Mouse (Mus musculus): ENCODE results near the gene Cacnb4. TPM values are rescaled to one million over a fixed set of nuclear protein-coding genes. Genes with fewer than 3 reads are reported as not detected.

The Cacnb4 gene
- polyA plus RNA-seq, 1 experiment, result 0.06 TPM

- 58% methylated on average over 7 of the region's 7 CpGs for WGBS
- TF ChIP-seq POLR2A (IDR thresholded peaks at IDR 0.05; ENCODE audit: low read depth, low read length), result no peak
- TF ChIP-seq CTCF (IDR thresholded peaks at IDR 0.05; ENCODE audit: extremely low read depth, insufficient read depth, insufficient read length, insufficient replicate concordance), result no peak
Measured at GRCm38 (mm10) chr2:52386037-52386436, 290.6 kb downstream of the Cacnb4 start.

GRCm38 (mm10) chr2:52378848-52379261 is 297.8 kb downstream of the Cacnb4 start:
- peak in 1 of 2 experiments; percentile 14 for DNase-seq (ENCODE audit: low read depth in 1 of 2, low spot score in 2 of 2)
- WGBS, result 42% methylated on average over 10 of the region's 10 CpGs
- Histone ChIP-seq H3K4me1 (ENCODE audit: control insufficient read depth, insufficient read depth, insufficient read length) (no peaks in the 10 kb centered on the region), H3K4me3 (ENCODE audit: extremely low read depth, insufficient read depth, insufficient read length) (no peak overlapping the region), H3K27me3 (ENCODE audit: control insufficient read depth, insufficient read depth, low read length) (no peaks in the 10 kb centered on the region), H3K36me3 (ENCODE audit: control insufficient read depth, insufficient read depth, low read length) (no peaks in the 10 kb centered on the region), H3K27ac (ENCODE audit: insufficient read depth, low read length) (no peak overlapping the region)
- TF ChIP-seq POLR2A (IDR thresholded peaks at IDR 0.05; ENCODE audit: low read depth, low read length) (no peak), CTCF (IDR thresholded peaks at IDR 0.05; ENCODE audit: extremely low read depth, insufficient read depth, insufficient read length, insufficient replicate concordance) (no peak)

More at GRCm38 (mm10) chr2:52386037-52386436, 290.6 kb downstream of the Cacnb4 start:
- H3K4me1 ChIP-seq (ENCODE audit: control insufficient read depth, insufficient read depth, insufficient read length), result no peaks in the 10 kb centered on the region
- DNase-seq (ENCODE audit: low read depth in 1 of 2, low spot score in 2 of 2), result no peak
- H3K27me3 ChIP-seq (ENCODE audit: control insufficient read depth, insufficient read depth, low read length), result no peaks in the 10 kb centered on the region
- H3K36me3 ChIP-seq (ENCODE audit: control insufficient read depth, insufficient read depth, low read length), result no peaks in the 10 kb centered on the region
- no peak overlapping the region for H3K4me3 ChIP-seq (ENCODE audit: extremely low read depth, insufficient read depth, insufficient read length)
- H3K27ac ChIP-seq (ENCODE audit: insufficient read depth, low read length), result no peak overlapping the region

- no peak for DNase-seq (ENCODE audit: low read depth in 1 of 2, low spot score in 2 of 2)
- TF ChIP-seq CTCF (IDR thresholded peaks at IDR 0.05; ENCODE audit: extremely low read depth, insufficient read depth, insufficient read length, insufficient replicate concordance) (no peak), POLR2A (IDR thresholded peaks at IDR 0.05; ENCODE audit: low read depth, low read length) (no peak)
- no peak within 1 kb of the TSS for H3K4me3 ChIP-seq (ENCODE audit: extremely low read depth, insufficient read depth, insufficient read length)
- H3K27me3 ChIP-seq (ENCODE audit: control insufficient read depth, insufficient read depth, low read length), result no peaks in the 10 kb centered on the region
- no peak within 1 kb of the TSS for H3K27ac ChIP-seq (ENCODE audit: insufficient read depth, low read length)
- no peaks in the 10 kb centered on the region for H3K36me3 ChIP-seq (ENCODE audit: control insufficient read depth, insufficient read depth, low read length)
- WGBS, result 51% methylated on average over 7 of the region's 7 CpGs
- H3K4me1 ChIP-seq (ENCODE audit: control insufficient read depth, insufficient read depth, insufficient read length), result no peaks in the 10 kb centered on the region
Measured at GRCm38 (mm10) chr2:52378448-52378804, 298.2 kb downstream of the Cacnb4 start, which contains the start of gene Neb. Gene Neb, minus strand, starts transcription at chr2:52378474.

Other genes with a start within 250 kb of the Cacnb4 start
- 3.8 and 4.3 TPM in 2 replicates for gene Stam2, start 65.5 kb upstream of the Cacnb4 start, polyA plus RNA-seq (2012; rRNA removed)
- 1.8 and 2.3 TPM in 2 replicates for gene Fmnl2, start 181.0 kb upstream of the Cacnb4 start, polyA plus RNA-seq (2012; rRNA removed)